In genomic region chr12:35981732-35982360, GRCm38 (mm10) we compare ENCODE assay signal across 8 mouse cellular contexts. TPM values are rescaled to one million over a fixed set of nuclear protein-coding genes. Genes with fewer than 3 reads are reported as not detected.
DNase-seq lines count a peak whose midpoint lies in the region; ATAC-seq lines count a peak whose summit lies in the region.

No protein-coding gene starts in this region.

- no peak overlapping the region for H3K9ac ChIP-seq in kidney, embryonic 15.5 days

- peak; percentile 14 to 24 for DNase-seq in cerebellum, postnatal 14 days
- no peak for DNase-seq in cerebellum, postnatal 36 days
- peak; percentile 81 for DNase-seq in heart, embryonic 10.5 days (ENCODE audit: low spot score)
- peak; percentile 58 for DNase-seq in mesoderm, embryonic 11.5 days (ENCODE audit: low read depth, low spot score)
- DNase-seq in urinary bladder, postnatal 25 days (ENCODE audit: low spot score): no peak
- no peak for DNase-seq in left cerebral cortex, postnatal 4 days
- DNase-seq in left cerebral cortex, adult 18-20 months (ENCODE audit: low spot score in 2 of 2): no peak

- no peaks in the 10 kb centered on the region for H3K27me3 ChIP-seq in heart, embryonic 10.5 days (ENCODE audit: insufficient read depth, poor library complexity, severe bottlenecking)
- no peaks in the 10 kb centered on the region for H3K27me3 ChIP-seq in kidney, embryonic 15.5 days

- ATAC-seq in kidney, embryonic 15.5 days (replicated peaks; ENCODE audit: low FRiP score): peak; percentile 96

- H3K36me3 ChIP-seq in heart, embryonic 10.5 days: no peaks in the 10 kb centered on the region
- no peaks in the 10 kb centered on the region for H3K36me3 ChIP-seq in kidney, embryonic 15.5 days

- no peak overlapping the region for H3K4me2 ChIP-seq in kidney, embryonic 15.5 days

- H3K9me3 ChIP-seq in heart, embryonic 10.5 days: no peaks in the 10 kb centered on the region
- H3K9me3 ChIP-seq in kidney, embryonic 15.5 days (replicated peaks): no peaks in the 10 kb centered on the region

- peaks cover 5% of the 10 kb centered on the region for H3K4me1 ChIP-seq in heart, embryonic 10.5 days
- peaks cover 7% of the 10 kb centered on the region for H3K4me1 ChIP-seq in kidney, embryonic 15.5 days

- no peak overlapping the region for H3K4me3 ChIP-seq in heart, embryonic 10.5 days
- H3K4me3 ChIP-seq in kidney, embryonic 15.5 days (replicated peaks): no peak overlapping the region

- 50% methylated on average over 6 of the region's 6 CpGs for WGBS in heart, embryonic 10.5 days
- WGBS in kidney, embryonic 15.5 days: 42% methylated on average over 6 of the region's 6 CpGs

- intact Hi-C loops in left cerebral cortex, postnatal 4 days (cut with DNase I): no loop called here

- H3K27ac ChIP-seq in heart, embryonic 10.5 days: peak overlapping the region; percentile 60; the same call in 1 of the 2 replicates
- H3K27ac ChIP-seq in kidney, embryonic 15.5 days: 0 out of 2 replicates have a peak overlapping the region, but pooled peaks have one; percentile 41

RNA-seq across cellular contexts. Expression of gene Agr2, which starts 10.9 kb away (rescaled TPM):
- not detected in 2 replicates for polyA plus RNA-seq in heart, embryonic 10.5 days (2016; fragmentation: Nextera tagmentation; extraction: Ambion mirVana)
- polyA plus RNA-seq in kidney, embryonic 15.5 days (2015; fragmentation: Nextera tagmentation; extraction: Ambion mirVana): 1.4 and 31.8 TPM in 2 replicates
- not detected for total RNA-seq in left cerebral cortex, postnatal 4 days (2021)
- total RNA-seq in left cerebral cortex, adult 18-20 months (2021): not detected

RNA-seq across cellular contexts. Expression of gene Agr3, which starts 56.4 kb away (rescaled TPM):
- polyA plus RNA-seq in heart, embryonic 10.5 days (2016; fragmentation: Nextera tagmentation; extraction: Ambion mirVana): not detected in 2 replicates
- polyA plus RNA-seq in kidney, embryonic 15.5 days (2015; fragmentation: Nextera tagmentation; extraction: Ambion mirVana): not detected in 2 replicates
- not detected for total RNA-seq in left cerebral cortex, postnatal 4 days (2021)
- total RNA-seq in left cerebral cortex, adult 18-20 months (2021): not detected

Comparison
In these comparisons a context has a peak if more than half of its experiments do, and no peak if none do; other contexts are left out.
1. DNase-seq: peak in cerebellum, postnatal 14 days (2 of 2), heart, embryonic 10.5 days (single experiment) and mesoderm, embryonic 11.5 days (single experiment); none in cerebellum, postnatal 36 days (0 of 2), urinary bladder, postnatal 25 days (single experiment), left cerebral cortex, postnatal 4 days (single experiment) and left cerebral cortex, adult 18-20 months (0 of 2).